Mouse (Mus musculus): ENCODE measurements around the gene Krt34. TPM values are rescaled to one million over a fixed set of nuclear protein-coding genes. Genes with fewer than 3 reads are reported as not detected.

The Krt34 gene
- total RNA-seq (2012; rRNA removed) (not detected in 2 replicates), total RNA-seq (2014; rRNA removed) (not detected in 2 replicates), polyA plus RNA-seq (2012; ENCODE audit: insufficient read length, low read depth) (not detected in 2 replicates)

- no peak for DNase-seq (ENCODE audit: extremely low read depth)
- H3K79me2 ChIP-seq (replicated peaks; ENCODE audit: control insufficient read depth, extremely low read depth, insufficient read depth, poor library complexity, severe bottlenecking) = no peaks in the 10 kb centered on the region
- dilution Hi-C loops (cut with MboI; ENCODE audit: extremely low pct_ligation_motif_present, extremely low pct_unique_long_range_greater_than_20kb, low sequenced_read_pairs) = no loop called here
- no peak within 1 kb of the TSS for H3K4me2 ChIP-seq (ENCODE audit: insufficient read depth, low read depth, poor library complexity, severe bottlenecking)
- in situ Hi-C loops (cut with MboI; ENCODE audit: low pct_ligation_motif_present, low pct_unique_long_range_greater_than_20kb, low sequenced_read_pairs) = no loop called here
- TF ChIP-seq MAX (IDR thresholded peaks at IDR 0.05; ENCODE audit: low read length) (no peak), KAT2A (IDR thresholded peaks at IDR 0.05; ENCODE audit: insufficient replicate concordance, low read length) (no peak), RCOR1 (conservative IDR thresholded peaks at IDR 0.05; ENCODE audit: low read depth, low read length) (no peak)
- H3K27me3 ChIP-seq (replicated peaks) = peaks cover 91% of the 10 kb centered on the region
- H3K4me3 ChIP-seq (replicated peaks in 1 of 3; ENCODE audit: low read depth in 2 of 3, low read length in 2 of 3, poor library complexity in 1 of 3) = no peak within 1 kb of the TSS
- no peaks in the 10 kb centered on the region for H3K4me1 ChIP-seq (ENCODE audit: control insufficient read depth in 1 of 2, insufficient read depth in 2 of 2)
- no peak within 1 kb of the TSS for H3K9ac ChIP-seq (ENCODE audit: insufficient read depth, low read depth)
- no peaks in the 10 kb centered on the region for H3K36me3 ChIP-seq (replicated peaks in 1 of 2; ENCODE audit: control insufficient read depth in 1 of 2, insufficient read depth in 1 of 2, low read length in 1 of 2)
- H3K27ac ChIP-seq (ENCODE audit: insufficient read depth, low read depth) = no peak within 1 kb of the TSS
- no peaks in the 10 kb centered on the region for H3K9me3 ChIP-seq (replicated peaks; ENCODE audit: low read length)
Measured at GRCm38 (mm10) chr11:100041454-100041853, at the start of gene Krt34. Gene Krt34, minus strand, starts transcription at chr11:100041554.

- H3K27ac ChIP-seq (ENCODE audit: insufficient read depth, low read depth) = no peak overlapping the region
- DNase-seq (ENCODE audit: extremely low read depth) = no peak
- peaks cover 10% of the 10 kb centered on the region for H3K9me3 ChIP-seq (replicated peaks; ENCODE audit: low read length)
- no peak overlapping the region for H3K4me3 ChIP-seq (replicated peaks in 1 of 3; ENCODE audit: low read depth in 2 of 3, low read length in 2 of 3, poor library complexity in 1 of 3)
- no peak overlapping the region for H3K9ac ChIP-seq (ENCODE audit: insufficient read depth, low read depth)
- no peak for TF ChIP-seq RCOR1 (conservative IDR thresholded peaks at IDR 0.05; ENCODE audit: low read depth, low read length)
- no peak for TF ChIP-seq USF1 (IDR thresholded peaks at IDR 0.05; ENCODE audit: low read depth, low read length)
- TF ChIP-seq CHD2 (IDR thresholded peaks at IDR 0.05; ENCODE audit: low read length) = no peak
- no peak for TF ChIP-seq MAX (IDR thresholded peaks at IDR 0.05; ENCODE audit: low read length)
- no peak for TF ChIP-seq MEF2A (IDR thresholded peaks at IDR 0.05; ENCODE audit: borderline replicate concordance, low read depth, low read length)
- no peak for TF ChIP-seq BHLHE40 (IDR thresholded peaks at IDR 0.05; ENCODE audit: low read depth, low read length)
- no peak for TF ChIP-seq USF2 (conservative IDR thresholded peaks at IDR 0.05; ENCODE audit: low read depth, low read length)
- no peak for TF ChIP-seq ZNF384 (IDR thresholded peaks at IDR 0.05; ENCODE audit: low read depth, low read length)
- TF ChIP-seq MAFK (IDR thresholded peaks at IDR 0.05; ENCODE audit: insufficient replicate concordance, low read length) = no peak
- no peak for TF ChIP-seq JUN (IDR thresholded peaks at IDR 0.05; ENCODE audit: insufficient read depth, low read depth, low read length)
- no peak for TF ChIP-seq SIN3A (IDR thresholded peaks at IDR 0.05; ENCODE audit: low read length)
- no peak for TF ChIP-seq UBTF (IDR thresholded peaks at IDR 0.05; ENCODE audit: low read depth, low read length)
- dilution Hi-C loops (cut with MboI; ENCODE audit: extremely low pct_ligation_motif_present, extremely low pct_unique_long_range_greater_than_20kb, low sequenced_read_pairs) = no loop called here
- in situ Hi-C loops (cut with MboI; ENCODE audit: low pct_ligation_motif_present, low pct_unique_long_range_greater_than_20kb, low sequenced_read_pairs) = no loop called here
- no peak overlapping the region for H3K4me2 ChIP-seq (ENCODE audit: insufficient read depth, low read depth, poor library complexity, severe bottlenecking)
- H3K27me3 ChIP-seq (replicated peaks) = peaks cover 93% of the 10 kb centered on the region
- H3K36me3 ChIP-seq (replicated peaks in 1 of 2; ENCODE audit: control insufficient read depth in 1 of 2, insufficient read depth in 1 of 2, low read length in 1 of 2) = no peaks in the 10 kb centered on the region
- H3K4me1 ChIP-seq (ENCODE audit: control insufficient read depth in 1 of 2, insufficient read depth in 2 of 2) = no peaks in the 10 kb centered on the region
- H3K79me2 ChIP-seq (replicated peaks; ENCODE audit: control insufficient read depth, extremely low read depth, insufficient read depth, poor library complexity, severe bottlenecking) = no peaks in the 10 kb centered on the region
Measured at GRCm38 (mm10) chr11:100088378-100089025, 47.1 kb upstream of the Krt34 start.

Measured in CH12.LX (cell line).